Mouse (Mus musculus): Measurements from ENCODE around the gene Plpp1. TPM values are rescaled to one million over a fixed set of nuclear protein-coding genes. Genes with fewer than 3 reads are reported as not detected.

Gene Plpp1
- polyA plus RNA-seq, 1 experiment from 2014 or later = 54.1 TPM

GRCm38 (mm10) chr13:112862978-112863677 lies 62.5 kb downstream of the Plpp1 start:
- no peak; the same call in 1 of the 2 replicates for ATAC-seq (ENCODE audit: extremely low read depth, insufficient number of reproducible peaks, low FRiP score, low TSS enrichment)
- Histone ChIP-seq H3K4me1 (peaks cover 21% of the 10 kb centered on the region), H3K36me3 (peaks cover 83% of the 10 kb centered on the region), H3K27ac (replicated peaks) (0 out of 2 replicates have a peak overlapping the region, but pooled peaks have one; percentile 67), H3K9me3 (0 out of 2 replicates have a peak, but pooled peaks cover 4% of the 10 kb centered on the region), H3K4me3 (no peak overlapping the region), H3K4me2 (no peak overlapping the region), H3K9ac (no peak overlapping the region), H3K27me3 (replicated peaks) (no peaks in the 10 kb centered on the region)
- 92% methylated on average over 1 of the region's 1 CpGs for WGBS

DNA sequence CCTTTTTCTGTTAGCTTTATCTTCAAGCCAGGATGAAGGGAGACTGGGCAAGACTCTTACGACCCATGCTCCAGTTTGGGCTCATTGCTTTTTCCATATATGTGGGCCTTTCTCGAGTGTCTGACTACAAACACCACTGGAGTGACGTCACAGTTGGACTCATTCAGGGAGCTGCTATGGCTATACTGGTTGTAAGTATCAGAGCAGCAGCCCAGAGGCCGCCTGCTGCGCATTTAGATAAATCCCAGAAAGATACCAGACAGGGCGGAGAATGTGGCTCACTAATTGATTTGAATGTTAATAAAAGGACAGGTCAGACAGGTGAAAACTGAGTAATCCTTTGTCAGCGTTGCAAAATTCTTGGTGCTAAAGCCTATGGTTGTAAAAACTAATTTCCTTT lies 66.2 kb downstream of the Plpp1 start:
- Histone ChIP-seq H3K27ac (replicated peaks) (no peak overlapping the region), H3K4me2 (no peak overlapping the region), H3K4me3 (no peak overlapping the region), H3K36me3 (peaks cover 89% of the 10 kb centered on the region), H3K4me1 (peaks cover 14% of the 10 kb centered on the region), H3K9me3 (no peaks in the 10 kb centered on the region), H3K27me3 (replicated peaks) (no peaks in the 10 kb centered on the region), H3K9ac (no peak overlapping the region)
- no peak for ATAC-seq (ENCODE audit: extremely low read depth, insufficient number of reproducible peaks, low FRiP score, low TSS enrichment)
- WGBS = 69% methylated on average over 7 of the region's 7 CpGs

- peaks cover 95% of the 10 kb centered on the region for H3K36me3 ChIP-seq
- no peaks in the 10 kb centered on the region for H3K27me3 ChIP-seq (replicated peaks)
- no peak overlapping the region for H3K27ac ChIP-seq (replicated peaks)
- no peak for ATAC-seq (ENCODE audit: extremely low read depth, insufficient number of reproducible peaks, low FRiP score, low TSS enrichment)
- 91% methylated on average over 8 of the region's 8 CpGs for WGBS
- H3K9me3 ChIP-seq = no peaks in the 10 kb centered on the region
- H3K4me2 ChIP-seq = no peak overlapping the region
- H3K4me1 ChIP-seq = peaks cover 8% of the 10 kb centered on the region
- no peak overlapping the region for H3K4me3 ChIP-seq
- no peak overlapping the region for H3K9ac ChIP-seq
These were observed 66.8 kb downstream of the Plpp1 start for GRCm38 (mm10) chr13:112867381-112867780.

- no peak overlapping the region for H3K4me3 ChIP-seq
- H3K36me3 ChIP-seq = peaks cover 98% of the 10 kb centered on the region
- 73% methylated on average over 11 of the region's 11 CpGs for WGBS
- no peak overlapping the region for H3K4me2 ChIP-seq
- H3K27me3 ChIP-seq (replicated peaks) = no peaks in the 10 kb centered on the region
- H3K9me3 ChIP-seq = no peaks in the 10 kb centered on the region
- ATAC-seq (ENCODE audit: extremely low read depth, insufficient number of reproducible peaks, low FRiP score, low TSS enrichment) = no peak
- H3K27ac ChIP-seq (replicated peaks) = no peak overlapping the region
- no peaks in the 10 kb centered on the region for H3K4me1 ChIP-seq
- H3K9ac ChIP-seq = no peak overlapping the region
These were observed 69.6 kb downstream of the Plpp1 start for GRCm38 (mm10) chr13:112870039-112870690.

DNA sequence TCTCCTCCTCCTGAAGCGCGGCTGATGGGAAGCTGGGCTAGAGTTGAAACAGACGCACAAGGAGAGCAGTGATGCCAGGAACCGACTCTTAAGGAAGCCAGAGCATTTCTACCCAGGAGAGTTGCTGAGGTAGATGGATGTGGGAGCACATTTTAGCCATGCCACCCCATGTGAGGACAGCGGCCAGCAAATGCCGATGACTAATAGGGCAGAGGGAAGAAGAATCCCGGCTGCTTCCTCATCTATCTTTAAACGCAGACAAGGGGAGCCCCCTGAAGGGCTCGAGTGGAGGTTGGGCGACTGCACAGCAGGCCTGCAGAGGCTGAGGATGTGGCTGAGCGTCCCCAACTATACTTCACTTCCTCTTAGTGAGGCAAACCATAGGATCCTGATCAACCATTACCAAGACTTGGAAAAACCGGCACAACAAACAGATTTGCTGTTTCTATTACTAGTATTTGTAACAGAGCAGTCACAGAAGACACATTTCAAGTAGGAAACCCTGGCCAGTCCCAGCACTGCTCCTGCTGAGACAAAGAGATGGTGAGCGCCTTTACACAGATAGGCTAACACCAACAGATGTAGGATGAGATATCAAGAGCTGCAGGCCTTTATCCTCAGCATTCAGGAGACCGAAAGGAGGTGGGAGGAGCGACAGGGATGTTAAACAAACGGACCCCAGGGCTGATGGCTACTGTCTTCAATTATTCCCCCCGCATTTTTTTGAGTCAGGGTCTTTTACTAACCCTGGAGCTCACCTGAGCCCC lies 71.1 kb downstream of the Plpp1 start:
- Histone ChIP-seq H3K27ac (replicated peaks) (no peak overlapping the region), H3K9me3 (no peaks in the 10 kb centered on the region), H3K36me3 (peaks cover 95% of the 10 kb centered on the region), H3K4me3 (no peak overlapping the region), H3K27me3 (replicated peaks) (no peaks in the 10 kb centered on the region), H3K4me1 (no peaks in the 10 kb centered on the region), H3K9ac (no peak overlapping the region), H3K4me2 (no peak overlapping the region)
- 65% methylated on average over 17 of the region's 17 CpGs for WGBS
- ATAC-seq (ENCODE audit: extremely low read depth, insufficient number of reproducible peaks, low FRiP score, low TSS enrichment) = no peak

DNA sequence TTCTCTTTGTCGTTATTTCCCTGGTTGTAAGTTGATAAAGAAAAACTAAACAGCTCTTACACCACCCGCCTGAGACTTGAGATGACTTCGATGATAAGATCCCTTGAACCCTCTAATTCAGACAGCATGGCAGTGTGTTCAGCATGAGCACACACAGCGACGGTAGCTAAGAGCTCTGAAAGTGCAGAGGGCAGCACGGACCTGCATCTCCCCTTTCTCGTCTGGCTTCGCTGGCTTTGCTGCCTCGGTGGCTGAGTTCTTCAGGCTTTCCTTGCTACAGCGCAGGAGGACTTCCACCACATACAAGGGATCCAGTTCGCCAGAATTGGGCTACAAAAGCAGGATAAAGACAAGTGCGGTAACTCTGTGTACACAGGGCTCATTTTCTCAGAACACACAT lies 86.6 kb downstream of the Plpp1 start:
- 92% methylated on average over 12 of the region's 12 CpGs for WGBS
- Histone ChIP-seq H3K36me3 (peaks cover 91% of the 10 kb centered on the region), H3K4me2 (no peak overlapping the region), H3K27ac (replicated peaks) (no peak overlapping the region), H3K9me3 (no peaks in the 10 kb centered on the region), H3K4me3 (no peak overlapping the region), H3K27me3 (replicated peaks) (no peaks in the 10 kb centered on the region), H3K9ac (no peak overlapping the region), H3K4me1 (no peaks in the 10 kb centered on the region)
- ATAC-seq (ENCODE audit: extremely low read depth, insufficient number of reproducible peaks, low FRiP score, low TSS enrichment) = no peak

DNA sequence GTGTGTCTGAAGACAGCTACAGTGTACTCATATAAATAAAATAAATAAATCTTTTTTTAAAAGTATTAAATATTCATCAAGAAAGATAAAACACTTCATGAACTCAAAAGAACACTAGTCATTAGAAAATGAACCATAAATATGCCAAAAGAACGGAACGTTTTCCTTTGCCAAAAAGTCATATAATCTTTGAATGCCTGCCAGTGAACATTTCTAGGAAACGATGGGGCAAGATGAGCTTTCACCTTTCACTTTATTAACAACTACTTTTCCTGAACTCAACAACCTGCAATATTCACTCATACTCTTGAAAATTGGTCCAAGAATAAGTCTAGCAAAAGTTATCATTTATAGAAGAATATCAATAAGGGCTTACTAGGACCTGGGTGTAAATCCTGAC lies 101.6 kb downstream of the Plpp1 start:
- 92% methylated on average over 3 of the region's 3 CpGs for whole genome bisulfite sequencing
- Histone ChIP-seq H3K36me3 (peaks cover 88% of the 10 kb centered on the region), H3K27me3 (replicated peaks) (no peaks in the 10 kb centered on the region)

GRCm38 (mm10) chr13:112909663-112910062 lies 109.1 kb downstream of the Plpp1 start:
- H3K27me3 ChIP-seq (replicated peaks) = no peaks in the 10 kb centered on the region
- peaks cover 75% of the 10 kb centered on the region for H3K36me3 ChIP-seq
- no peak overlapping the region for H3K4me3 ChIP-seq
- ATAC-seq (ENCODE audit: extremely low read depth, insufficient number of reproducible peaks, low FRiP score, low TSS enrichment) = no peak
- no peak overlapping the region for H3K27ac ChIP-seq (replicated peaks)
- no peaks in the 10 kb centered on the region for H3K9me3 ChIP-seq
- no peaks in the 10 kb centered on the region for H3K4me1 ChIP-seq
- 68% methylated on average over 4 of the region's 4 CpGs for WGBS
- H3K4me2 ChIP-seq = no peak overlapping the region
- H3K9ac ChIP-seq = no peak overlapping the region

More for the DNA sequence above, 101.6 kb downstream of the Plpp1 start:
- no peak overlapping the region for H3K9ac ChIP-seq
- ATAC-seq (ENCODE audit: extremely low read depth, insufficient number of reproducible peaks, low FRiP score, low TSS enrichment) = no peak
- no peaks in the 10 kb centered on the region for H3K4me1 ChIP-seq
- no peaks in the 10 kb centered on the region for H3K9me3 ChIP-seq
- H3K4me2 ChIP-seq = no peak overlapping the region
- H3K27ac ChIP-seq (replicated peaks) = no peak overlapping the region
- H3K4me3 ChIP-seq = no peak overlapping the region

- WGBS = 80% methylated on average over 4 of the region's 4 CpGs
- ATAC-seq (ENCODE audit: extremely low read depth, insufficient number of reproducible peaks, low FRiP score, low TSS enrichment) = no peak
- Histone ChIP-seq H3K27ac (replicated peaks) (no peak overlapping the region), H3K9me3 (no peaks in the 10 kb centered on the region), H3K9ac (no peak overlapping the region), H3K4me3 (no peak overlapping the region), H3K4me1 (no peaks in the 10 kb centered on the region), H3K36me3 (peaks cover 71% of the 10 kb centered on the region), H3K27me3 (replicated peaks) (no peaks in the 10 kb centered on the region), H3K4me2 (no peak overlapping the region)
These were observed 109.8 kb downstream of the Plpp1 start for GRCm38 (mm10) chr13:112910434-112910833.
